Mouse (Mus musculus): ENCODE data around the gene Atp8b5. TPM values are rescaled to one million over a fixed set of nuclear protein-coding genes. Genes with fewer than 3 reads are reported as not detected.

Atp8b5 gene
- not detected in 2 replicates for polyA plus RNA-seq (2012)

DNA sequence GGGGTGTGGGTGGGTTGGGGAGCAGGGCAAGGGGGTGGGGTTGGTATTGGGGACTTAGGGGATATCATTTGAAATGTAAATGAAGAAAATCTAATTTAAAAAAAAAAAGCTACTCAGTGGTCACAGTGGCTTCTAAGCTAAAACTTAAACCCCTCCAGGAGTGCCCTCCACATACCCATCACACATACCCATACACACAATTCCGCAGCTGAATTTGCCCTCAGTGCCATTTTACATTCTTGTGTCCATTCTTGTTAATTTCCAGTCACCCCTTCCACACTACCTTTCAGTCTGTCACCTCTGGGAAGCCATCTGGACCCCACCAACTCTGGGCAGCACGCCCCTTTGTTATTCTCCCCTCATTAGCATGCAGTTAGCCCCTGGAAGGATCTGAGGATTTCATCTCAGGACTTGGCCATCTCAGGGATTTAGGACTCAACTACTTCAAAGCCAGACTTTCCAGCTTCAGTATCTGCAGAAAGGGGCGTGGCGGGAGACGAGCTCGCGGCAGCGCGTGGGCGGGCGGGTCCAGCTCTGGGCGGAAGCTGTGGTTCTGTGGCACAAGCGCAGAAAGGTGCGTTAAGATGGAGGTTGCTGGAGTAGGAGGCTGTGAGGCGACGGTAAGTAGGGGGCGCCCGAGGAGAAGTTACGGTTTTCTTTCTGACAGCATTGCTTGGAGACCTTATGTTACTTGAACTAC lies at the start of gene Atp8b5:
Gene Atp8b5 (plus strand): TSS at position 537 of the 700 bp plus-strand sequence.
- Histone ChIP-seq H3K27me3 (ENCODE audit: control insufficient read depth) (no peaks in the 10 kb centered on the region), H3K9me3 (ENCODE audit: control insufficient read depth, low read length) (no peaks in the 10 kb centered on the region), H3K36me3 (ENCODE audit: control insufficient read depth) (no peaks in the 10 kb centered on the region), H3K4me3 (replicated peaks) (peak within 1 kb of the TSS; percentile 40), H3K4me1 (ENCODE audit: control insufficient read depth) (peaks cover 10% of the 10 kb centered on the region)
- TF ChIP-seq TAL1 (IDR thresholded peaks at IDR 0.05; ENCODE audit: low read length) (no peak), GATA1 (IDR thresholded peaks at IDR 0.05; ENCODE audit: low read length) (no peak)

DNA sequence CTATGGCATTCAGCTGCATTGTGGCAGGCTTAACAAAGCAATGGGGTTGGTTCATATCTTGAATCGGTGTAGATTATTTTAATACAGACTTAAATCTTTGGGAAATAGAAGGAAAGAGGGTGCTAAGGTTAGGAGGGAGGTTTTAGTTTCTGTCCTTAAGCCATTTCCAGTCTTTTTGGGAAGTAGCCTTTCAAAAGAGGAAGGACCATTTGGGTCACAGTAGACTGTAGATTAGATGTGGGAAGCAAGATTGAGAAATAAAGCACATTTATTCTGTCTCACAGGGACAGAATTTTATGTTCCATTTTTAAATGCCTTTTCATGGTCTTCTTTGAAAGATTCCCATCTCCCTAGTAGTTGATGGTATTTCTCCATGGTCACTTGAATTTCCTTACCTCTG lies 49.0 kb upstream of the Atp8b5 start:
- Histone ChIP-seq H3K4me3 (replicated peaks) (no peak overlapping the region), H3K4me1 (ENCODE audit: control insufficient read depth) (no peaks in the 10 kb centered on the region), H3K9me3 (ENCODE audit: control insufficient read depth, low read length) (no peaks in the 10 kb centered on the region), H3K36me3 (ENCODE audit: control insufficient read depth) (no peaks in the 10 kb centered on the region), H3K27me3 (ENCODE audit: control insufficient read depth) (no peaks in the 10 kb centered on the region)
- TF ChIP-seq TAL1 (IDR thresholded peaks at IDR 0.05; ENCODE audit: low read length): no peak
- TF ChIP-seq GATA1 (IDR thresholded peaks at IDR 0.05; ENCODE audit: low read length): no peak

DNA sequence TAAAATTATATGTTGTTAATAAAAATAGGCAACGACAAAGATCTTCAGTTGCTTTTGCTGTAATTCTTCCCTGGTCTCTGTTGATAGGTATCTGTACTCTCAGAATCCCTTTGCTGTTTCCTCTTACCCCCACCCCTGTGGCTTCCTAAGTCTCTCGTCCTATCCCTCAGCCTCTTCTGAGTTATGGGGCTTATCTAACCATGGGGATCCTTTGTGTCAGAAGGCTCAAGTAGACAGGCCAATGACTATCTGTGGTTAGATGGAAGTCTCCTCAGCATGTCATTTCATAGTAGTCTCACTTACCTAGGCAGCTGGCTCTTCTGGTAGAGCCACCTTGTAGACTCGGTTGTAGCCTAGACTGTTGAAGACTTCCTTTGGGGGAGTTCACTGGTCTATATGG lies 35.1 kb upstream of the Atp8b5 start:
- TF ChIP-seq TAL1 (IDR thresholded peaks at IDR 0.05; ENCODE audit: low read length): no peak
- no peak for TF ChIP-seq GATA1 (IDR thresholded peaks at IDR 0.05; ENCODE audit: low read length)
- no peak overlapping the region for H3K4me3 ChIP-seq (replicated peaks)
- no peaks in the 10 kb centered on the region for H3K4me1 ChIP-seq (ENCODE audit: control insufficient read depth)
- H3K36me3 ChIP-seq (ENCODE audit: control insufficient read depth): no peaks in the 10 kb centered on the region
- no peaks in the 10 kb centered on the region for H3K27me3 ChIP-seq (ENCODE audit: control insufficient read depth)
- H3K9me3 ChIP-seq (ENCODE audit: control insufficient read depth, low read length): no peaks in the 10 kb centered on the region

DNA sequence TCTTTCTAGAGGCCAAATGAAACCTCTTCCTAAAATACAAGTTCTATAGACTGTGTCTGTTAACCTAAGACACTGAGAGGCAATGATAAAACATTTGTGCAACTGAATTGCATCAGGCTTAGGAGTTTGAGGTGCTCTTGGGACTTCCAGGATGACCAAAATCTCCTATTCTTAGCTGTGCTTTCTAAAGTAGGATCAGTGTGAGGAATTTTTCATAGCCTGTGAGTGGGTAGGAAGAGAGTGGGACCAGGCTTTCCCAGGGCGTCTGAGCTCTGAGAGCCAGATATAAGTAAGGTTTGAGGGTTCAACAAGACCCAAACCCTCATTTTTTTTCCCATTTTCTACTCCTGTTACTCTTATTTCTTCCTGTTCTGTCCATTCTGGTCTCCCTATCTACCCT lies 34.0 kb upstream of the Atp8b5 start:
- TF ChIP-seq TAL1 (IDR thresholded peaks at IDR 0.05; ENCODE audit: low read length): no peak
- no peak for TF ChIP-seq GATA1 (IDR thresholded peaks at IDR 0.05; ENCODE audit: low read length)
- Histone ChIP-seq H3K27me3 (ENCODE audit: control insufficient read depth) (no peaks in the 10 kb centered on the region), H3K4me1 (ENCODE audit: control insufficient read depth) (no peaks in the 10 kb centered on the region), H3K9me3 (ENCODE audit: control insufficient read depth, low read length) (no peaks in the 10 kb centered on the region), H3K36me3 (ENCODE audit: control insufficient read depth) (no peaks in the 10 kb centered on the region), H3K4me3 (replicated peaks) (no peak overlapping the region)

DNA sequence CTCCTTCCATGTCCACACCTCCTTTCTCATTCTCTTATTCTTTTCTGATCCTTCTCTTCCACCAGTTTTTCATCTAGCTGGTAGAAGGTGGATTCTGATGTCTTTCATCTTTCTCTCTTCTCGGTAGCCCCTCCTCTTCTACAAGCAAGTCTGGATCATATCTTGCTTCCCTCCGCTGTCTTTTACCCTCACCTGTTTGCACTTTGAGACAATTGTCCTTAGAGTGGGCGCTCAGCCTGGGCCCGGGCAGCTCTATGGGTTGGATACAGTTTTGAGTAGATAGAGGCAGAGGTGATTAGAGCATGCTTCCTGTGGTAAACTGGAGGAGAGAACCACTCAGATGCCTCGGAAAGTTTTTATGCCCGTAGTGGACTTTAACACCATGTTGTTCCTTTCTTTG lies 33.5 kb upstream of the Atp8b5 start:
- TF ChIP-seq GATA1 (IDR thresholded peaks at IDR 0.05; ENCODE audit: low read length) (no peak), TAL1 (IDR thresholded peaks at IDR 0.05; ENCODE audit: low read length) (no peak)
- Histone ChIP-seq H3K9me3 (ENCODE audit: control insufficient read depth, low read length) (no peaks in the 10 kb centered on the region), H3K4me3 (replicated peaks) (no peak overlapping the region), H3K36me3 (ENCODE audit: control insufficient read depth) (no peaks in the 10 kb centered on the region), H3K27me3 (ENCODE audit: control insufficient read depth) (no peaks in the 10 kb centered on the region), H3K4me1 (ENCODE audit: control insufficient read depth) (no peaks in the 10 kb centered on the region)

DNA sequence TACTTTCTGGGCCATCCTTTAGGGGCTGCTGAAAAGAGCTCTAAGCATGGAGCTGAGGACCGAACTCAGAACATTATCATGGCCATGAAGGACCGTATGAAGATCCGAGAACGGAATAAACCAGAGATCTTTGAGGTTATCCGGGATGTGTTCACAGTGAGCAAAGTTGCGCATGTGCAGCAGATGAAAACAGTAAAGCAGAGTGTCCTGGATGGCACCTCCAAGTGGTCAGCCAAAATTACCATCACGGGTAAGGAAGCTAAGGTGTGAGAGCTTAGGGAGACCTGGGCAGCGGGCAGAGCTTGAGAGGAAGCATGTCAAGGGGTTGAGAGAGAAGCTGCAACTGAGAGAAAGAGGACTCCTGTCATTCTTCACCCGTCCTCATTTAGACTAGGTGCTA lies 30.1 kb upstream of the Atp8b5 start:
- no peaks in the 10 kb centered on the region for H3K27me3 ChIP-seq (ENCODE audit: control insufficient read depth)
- H3K4me3 ChIP-seq (replicated peaks): no peak overlapping the region
- no peaks in the 10 kb centered on the region for H3K4me1 ChIP-seq (ENCODE audit: control insufficient read depth)
- no peaks in the 10 kb centered on the region for H3K36me3 ChIP-seq (ENCODE audit: control insufficient read depth)
- H3K9me3 ChIP-seq (ENCODE audit: control insufficient read depth, low read length): no peaks in the 10 kb centered on the region
- no peak for TF ChIP-seq TAL1 (IDR thresholded peaks at IDR 0.05; ENCODE audit: low read length)
- TF ChIP-seq GATA1 (IDR thresholded peaks at IDR 0.05; ENCODE audit: low read length): no peak

DNA sequence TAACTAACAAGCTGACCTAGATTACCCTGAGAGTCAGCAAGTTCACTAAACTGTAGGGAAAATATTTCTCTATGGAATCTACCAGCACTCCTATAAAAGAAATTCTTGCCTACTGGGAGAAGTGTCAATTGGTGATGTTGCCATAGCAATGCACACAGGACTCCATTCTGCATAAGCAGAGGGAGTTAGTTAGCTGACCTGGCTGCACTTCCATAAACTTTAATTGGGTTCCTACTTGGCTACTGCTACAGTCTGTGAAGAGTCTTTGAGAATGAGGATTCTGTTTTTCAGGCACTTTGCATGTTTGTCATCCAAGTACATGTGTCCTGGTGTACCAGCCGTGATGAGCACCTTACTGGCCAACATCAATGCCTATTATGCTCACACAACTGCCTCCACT lies 26.2 kb upstream of the Atp8b5 start:
- no peaks in the 10 kb centered on the region for H3K27me3 ChIP-seq (ENCODE audit: control insufficient read depth)
- TF ChIP-seq TAL1 (IDR thresholded peaks at IDR 0.05; ENCODE audit: low read length) (no peak), GATA1 (IDR thresholded peaks at IDR 0.05; ENCODE audit: low read length) (no peak)
- H3K36me3 ChIP-seq (ENCODE audit: control insufficient read depth): no peaks in the 10 kb centered on the region
- H3K4me1 ChIP-seq (ENCODE audit: control insufficient read depth): no peaks in the 10 kb centered on the region
- H3K9me3 ChIP-seq (ENCODE audit: control insufficient read depth, low read length): no peaks in the 10 kb centered on the region
- no peak overlapping the region for H3K4me3 ChIP-seq (replicated peaks)

DNA sequence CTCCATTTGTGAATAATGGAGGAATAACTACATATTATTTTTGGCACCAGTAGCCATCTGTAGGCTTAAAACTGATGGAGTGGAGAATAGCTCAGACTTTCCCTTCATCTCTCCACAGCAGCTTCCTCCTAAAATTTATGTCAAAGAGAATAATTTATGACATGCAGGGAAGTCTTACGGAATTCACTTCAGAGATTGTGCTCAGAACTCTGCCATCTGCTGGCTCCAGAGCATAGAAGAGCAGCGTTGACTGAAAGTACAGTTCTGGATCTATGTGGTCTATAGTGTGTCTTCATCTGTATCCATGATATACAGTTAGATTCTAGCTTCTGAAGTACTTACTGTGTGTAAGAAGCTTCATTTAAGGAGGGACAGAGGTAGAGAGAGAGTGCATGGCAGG lies 22.9 kb upstream of the Atp8b5 start:
- Histone ChIP-seq H3K36me3 (ENCODE audit: control insufficient read depth) (no peaks in the 10 kb centered on the region), H3K9me3 (ENCODE audit: control insufficient read depth, low read length) (no peaks in the 10 kb centered on the region), H3K4me1 (ENCODE audit: control insufficient read depth) (no peaks in the 10 kb centered on the region), H3K4me3 (replicated peaks) (no peak overlapping the region), H3K27me3 (ENCODE audit: control insufficient read depth) (no peaks in the 10 kb centered on the region)
- no peak for TF ChIP-seq TAL1 (IDR thresholded peaks at IDR 0.05; ENCODE audit: low read length)
- TF ChIP-seq GATA1 (IDR thresholded peaks at IDR 0.05; ENCODE audit: low read length): no peak

DNA sequence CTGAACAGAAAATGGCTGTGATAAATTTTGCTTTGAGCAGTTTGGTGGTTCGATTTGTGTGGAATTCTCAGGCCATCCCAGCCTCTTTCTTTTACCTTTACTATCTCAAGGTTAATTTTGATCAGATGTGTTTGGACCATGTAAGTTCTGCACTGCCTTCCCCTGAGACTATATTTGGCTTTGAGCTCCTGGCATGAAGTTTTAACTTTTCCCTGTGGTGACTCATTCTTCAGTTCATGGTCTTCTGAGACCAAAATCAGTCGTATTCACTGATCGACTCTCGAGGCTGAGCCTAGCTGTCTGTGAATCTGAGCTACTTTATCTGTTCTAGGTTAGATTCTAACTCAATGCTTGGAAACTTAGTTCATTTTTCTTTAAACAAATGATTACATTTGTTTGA lies 21.2 kb upstream of the Atp8b5 start:
- H3K27me3 ChIP-seq (ENCODE audit: control insufficient read depth): no peaks in the 10 kb centered on the region
- no peaks in the 10 kb centered on the region for H3K36me3 ChIP-seq (ENCODE audit: control insufficient read depth)
- TF ChIP-seq GATA1 (IDR thresholded peaks at IDR 0.05; ENCODE audit: low read length) (no peak), TAL1 (IDR thresholded peaks at IDR 0.05; ENCODE audit: low read length) (no peak)
- H3K4me1 ChIP-seq (ENCODE audit: control insufficient read depth): no peaks in the 10 kb centered on the region
- H3K4me3 ChIP-seq (replicated peaks): no peak overlapping the region
- H3K9me3 ChIP-seq (ENCODE audit: control insufficient read depth, low read length): no peaks in the 10 kb centered on the region

DNA sequence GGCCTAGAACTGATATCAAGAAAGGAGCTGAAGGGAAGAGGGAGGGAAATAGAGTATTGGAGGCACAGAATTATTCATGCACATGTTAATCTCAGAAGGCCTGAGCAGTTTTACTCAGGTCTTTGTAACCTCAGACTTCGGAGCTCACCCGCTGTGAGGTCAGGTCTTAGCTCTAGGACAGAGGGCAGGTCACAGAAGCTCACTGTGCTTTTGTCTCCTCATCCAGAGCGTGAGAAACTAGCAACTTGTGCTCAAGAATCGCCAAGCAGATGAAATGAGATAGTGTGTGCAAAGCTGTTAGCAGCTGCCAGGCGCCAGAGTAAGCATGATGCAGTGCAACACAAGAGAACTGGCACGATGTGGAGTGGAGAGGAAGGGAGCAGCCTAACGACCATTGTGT lies 18.9 kb upstream of the Atp8b5 start:
- H3K27me3 ChIP-seq (ENCODE audit: control insufficient read depth): no peaks in the 10 kb centered on the region
- H3K4me3 ChIP-seq (replicated peaks): no peak overlapping the region
- H3K36me3 ChIP-seq (ENCODE audit: control insufficient read depth): no peaks in the 10 kb centered on the region
- H3K9me3 ChIP-seq (ENCODE audit: control insufficient read depth, low read length): no peaks in the 10 kb centered on the region
- TF ChIP-seq TAL1 (IDR thresholded peaks at IDR 0.05; ENCODE audit: low read length) (no peak), GATA1 (IDR thresholded peaks at IDR 0.05; ENCODE audit: low read length) (no peak)
- no peaks in the 10 kb centered on the region for H3K4me1 ChIP-seq (ENCODE audit: control insufficient read depth)

All from erythroblast, embryonic 14.5 days (primary cell).